Mouse (Mus musculus) lung, postnatal 0 days (tissue): Measurements from ENCODE around the gene Calhm1.

ENCODE experiments used
- CTCF ChIP-seq: IDR thresholded peaks from 2 replicates; pipeline ENCODE4 v1.5.1; 2016; ENCODE audit warnings: antibody characterized with exemption, mild to moderate bottlenecking
- EP300 ChIP-seq: IDR thresholded peaks from 2 replicates; pipeline ENCODE4 v1.6.1; 2016; ENCODE audit warnings: antibody characterized with exemption, mild to moderate bottlenecking, control low read depth

DNA sequence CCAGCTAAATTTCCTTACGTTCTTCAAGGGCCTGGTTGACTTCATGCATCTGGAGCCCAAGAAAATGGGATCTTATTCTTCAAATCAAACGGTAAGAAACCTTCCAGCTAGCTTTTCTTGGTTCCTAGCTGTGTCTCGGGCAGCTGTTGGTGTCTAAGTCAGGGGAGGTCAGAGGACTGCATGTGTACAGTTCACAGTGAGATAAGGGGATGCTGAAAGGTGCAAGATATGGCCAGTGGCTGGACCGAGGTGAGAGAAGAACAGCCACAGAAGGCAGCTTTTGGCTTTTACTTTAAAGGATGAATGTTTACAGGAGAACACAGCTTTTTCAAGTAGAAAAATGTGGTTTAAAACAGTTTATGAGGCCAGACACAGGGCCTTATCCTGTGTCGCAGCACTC, 43.0 kb downstream of the Calhm1 start:
- TF ChIP-seq CTCF (no peak), EP300 (no peak)
